ENCODE assay signal across 20 mouse cellular contexts in genomic region chr1:89899761-89900445, GRCm38 (mm10). TPM values are rescaled to one million over a fixed set of nuclear protein-coding genes. Genes with fewer than 3 reads are reported as not detected.
DNase-seq lines count a peak whose midpoint lies in the region; ATAC-seq and TF ChIP-seq lines count a peak whose summit lies in the region.
"Had no signal": no experiment of that assay in that cellular context is flagged by ENCODE, and none has a peak within 500 bp of the region (broad histone marks: within the 10 kb centered on the region; RNA-seq: fewer than 3 reads in every experiment).

No protein-coding gene starts in this region.

- peaks cover 10% of the 10 kb centered on the region; the same call in 1 of the 2 replicates for H3K27me3 ChIP-seq in forebrain, embryonic 13.5 days
- no peaks in the 10 kb centered on the region for H3K27me3 ChIP-seq in forebrain, postnatal 0 days (ENCODE audit: insufficient read depth, low read length)
- peaks cover 13% of the 10 kb centered on the region for H3K27me3 ChIP-seq in limb, embryonic 10.5 days (ENCODE audit: low read depth, poor library complexity, severe bottlenecking)
- H3K27me3 ChIP-seq: CH12.LX; liver, embryonic 13.5 days; lung, embryonic 15.5 days; midbrain, embryonic 13.5 days; stomach, embryonic 15.5 days had no signal

- H3K4me1 ChIP-seq in forebrain, embryonic 13.5 days = peaks cover 7% of the 10 kb centered on the region; the same call in 1 of the 2 replicates
- H3K4me1 ChIP-seq in forebrain, postnatal 0 days (ENCODE audit: insufficient read depth) = no peaks in the 10 kb centered on the region
- peaks cover 30% of the 10 kb centered on the region for H3K4me1 ChIP-seq in limb, embryonic 10.5 days
- H3K4me1 ChIP-seq: lung, embryonic 15.5 days; midbrain, embryonic 13.5 days; stomach, embryonic 15.5 days had no signal

- H3K9ac ChIP-seq in forebrain, embryonic 13.5 days = no peak overlapping the region
- no peak overlapping the region for H3K9ac ChIP-seq in forebrain, postnatal 0 days
- H3K9ac ChIP-seq: liver, embryonic 13.5 days; lung, embryonic 15.5 days; midbrain, embryonic 13.5 days; stomach, embryonic 15.5 days had no signal

- no peak overlapping the region for H3K4me2 ChIP-seq in forebrain, embryonic 13.5 days
- no peak overlapping the region for H3K4me2 ChIP-seq in forebrain, postnatal 0 days (ENCODE audit: low read depth)
- H3K4me2 ChIP-seq: liver, embryonic 13.5 days; lung, embryonic 15.5 days; midbrain, embryonic 13.5 days; stomach, embryonic 15.5 days had no signal

- DNase-seq in forebrain, postnatal 0 days = no peak
- peak; percentile 56 for DNase-seq in kidney, adult 9 months
- no peak for DNase-seq in kidney, postnatal 4 days
- DNase-seq in brain, embryonic 14.5 days (ENCODE audit: low read depth) = peak; percentile 62
- peak; percentile 49 for DNase-seq in limb, embryonic 10.5 days (ENCODE audit: low spot score)
- DNase-seq in spleen, adult 12 weeks (ENCODE audit: low spot score) = no peak
- DNase-seq in cerebellum, postnatal 14 days = no peak
- DNase-seq: adrenal gland, adult 8-10 months; cerebellum, adult 11-12 months; cerebellum, postnatal 36 days; heart, postnatal 4 days; liver, embryonic 13.5 days had no signal

- H3K36me3 ChIP-seq in forebrain, embryonic 13.5 days (ENCODE audit: poor library complexity, severe bottlenecking) = 0 out of 2 replicates have a peak, but pooled peaks cover 9% of the 10 kb centered on the region
- no peaks in the 10 kb centered on the region for H3K36me3 ChIP-seq in forebrain, postnatal 0 days (ENCODE audit: insufficient read depth)
- H3K36me3 ChIP-seq in limb, embryonic 10.5 days = 0 out of 2 replicates have a peak, but pooled peaks cover 2% of the 10 kb centered on the region
- H3K36me3 ChIP-seq: liver, embryonic 13.5 days; lung, embryonic 15.5 days; stomach, embryonic 15.5 days had no signal

- peak; percentile 27; the same call in 1 of the 2 replicates for ATAC-seq in forebrain, embryonic 13.5 days
- no peak for ATAC-seq in forebrain, postnatal 0 days

- 69% methylated on average over 11 of the region's 11 CpGs for WGBS in forebrain, embryonic 13.5 days
- WGBS in forebrain, postnatal 0 days = 56% methylated on average over 11 of the region's 11 CpGs
- 44% methylated on average over 11 of the region's 11 CpGs for WGBS in limb, embryonic 10.5 days

- TF ChIP-seq POLR2A in brain, embryonic 14.5 days (IDR thresholded peaks at IDR 0.05; ENCODE audit: borderline replicate concordance, extremely low read depth, insufficient read depth, insufficient read length, poor library complexity, severe bottlenecking) = no peak

- H3K4me3 ChIP-seq in forebrain, embryonic 13.5 days = no peak overlapping the region
- H3K4me3 ChIP-seq in forebrain, postnatal 0 days (ENCODE audit: low read depth, low read length) = no peak overlapping the region
- H3K4me3 ChIP-seq in limb, embryonic 10.5 days = no peak overlapping the region
- H3K4me3 ChIP-seq: erythroblast, embryonic 14.5 days; layer of hippocampus, adult 2 months; liver, embryonic 13.5 days; lung, embryonic 15.5 days; midbrain, embryonic 13.5 days; stomach, embryonic 15.5 days had no signal

- no peaks in the 10 kb centered on the region for H3K9me3 ChIP-seq in forebrain, embryonic 13.5 days (replicated peaks)
- no peaks in the 10 kb centered on the region for H3K9me3 ChIP-seq in forebrain, postnatal 0 days (ENCODE audit: low read length)
- H3K9me3 ChIP-seq in limb, embryonic 10.5 days (replicated peaks) = no peaks in the 10 kb centered on the region
- H3K9me3 ChIP-seq: liver, embryonic 13.5 days; lung, embryonic 15.5 days; midbrain, embryonic 13.5 days; stomach, embryonic 15.5 days had no signal

- H3K27ac ChIP-seq in forebrain, embryonic 13.5 days = no peak overlapping the region
- H3K27ac ChIP-seq in forebrain, postnatal 0 days (ENCODE audit: low read depth, low read length) = no peak overlapping the region
- H3K27ac ChIP-seq in limb, embryonic 10.5 days = peak overlapping the region; percentile 56
- H3K27ac ChIP-seq: layer of hippocampus, adult 2 months; liver, embryonic 13.5 days; lung, embryonic 15.5 days; macrophage; midbrain, embryonic 13.5 days; stomach, embryonic 15.5 days had no signal

- TF ChIP-seq CTCF in forebrain, postnatal 0 days (IDR thresholded peaks at IDR 0.05; ENCODE audit: low read depth) = no peak
- TF ChIP-seq CTCF in brain, embryonic 14.5 days (IDR thresholded peaks at IDR 0.05; ENCODE audit: borderline replicate concordance, extremely low read depth, insufficient read depth, insufficient read length) = no peak

RNA-seq across cellular contexts. Expression of gene Gbx2, which starts 31.1 kb away (rescaled TPM):
- polyA plus RNA-seq in forebrain, embryonic 13.5 days (2015; fragmentation: Nextera tagmentation; extraction: Ambion mirVana) = 18.7 and 29.4 TPM in 2 replicates
- 9.2 and 14.4 TPM in 2 replicates for total RNA-seq in forebrain, postnatal 0 days (2014; rRNA removed)
- polyA plus RNA-seq in forebrain, postnatal 0 days (2015; fragmentation: Nextera tagmentation; extraction: Ambion mirVana) = 9.1 and 21.2 TPM in 2 replicates
- 30.3 and 38.2 TPM in 2 replicates for polyA plus RNA-seq in brain, embryonic 14.5 days (2012; rRNA removed)
- polyA plus RNA-seq in limb, embryonic 10.5 days (2016; fragmentation: Nextera tagmentation; extraction: Ambion mirVana) = 5.3 and 9.5 TPM in 2 replicates
- total RNA-seq: adrenal gland, adult 8-10 months; CH12.LX had no signal
- polyA plus RNA-seq: erythroblast, embryonic 14.5 days had no signal

Comparison
In these comparisons a context has a peak if more than half of its experiments do, and no peak if none do; other contexts are left out.
1. DNase-seq: peak in kidney, adult 9 months (single experiment), brain, embryonic 14.5 days (single experiment) and limb, embryonic 10.5 days (single experiment); none in forebrain, postnatal 0 days (single experiment), kidney, postnatal 4 days (0 of 2), spleen, adult 12 weeks (single experiment) and cerebellum, postnatal 14 days (0 of 2).